Mouse (Mus musculus) CH12F3 (cell line): ENCODE measurements around the gene Ankub1.

Source experiments
- in situ Hi-C: fragments of 300-500 bp; cut with MboI; formaldehyde crosslinking; loops from 2 replicates; pipeline ENCODE4 v1.14.3; 2020; ENCODE audit warnings: low sequenced_read_pairs

The Ankub1 gene

DNA sequence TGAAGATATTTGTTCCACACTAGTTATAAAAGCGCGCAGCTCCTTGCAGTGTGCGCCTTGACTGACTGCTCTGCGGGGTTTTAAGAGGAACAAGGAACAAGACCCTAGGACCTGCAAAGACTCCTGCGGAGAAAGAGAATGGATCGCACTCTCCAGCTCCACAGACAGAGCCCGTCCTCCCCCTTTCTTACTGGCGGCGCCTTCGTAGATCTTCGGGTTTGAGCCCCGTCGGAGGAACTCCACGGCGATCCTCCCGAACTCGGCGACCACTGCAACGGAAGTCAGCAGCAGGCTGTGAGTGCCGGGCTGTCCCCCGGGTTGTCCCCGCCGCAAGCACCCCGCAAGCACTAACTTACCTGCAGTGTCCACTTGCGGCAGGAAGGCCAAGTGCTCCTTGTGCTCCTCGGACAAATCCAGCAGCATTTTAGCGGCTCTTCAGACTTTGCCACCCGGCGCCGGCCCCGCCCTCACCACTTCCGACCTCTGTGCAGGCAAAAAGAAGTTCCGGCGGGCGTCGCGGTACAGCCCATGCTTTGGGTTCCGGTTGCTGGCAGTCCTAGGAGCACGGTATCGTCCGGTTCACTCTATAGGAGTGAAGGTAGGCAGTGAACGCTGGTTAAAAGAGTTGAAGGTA, 41.3 kb downstream of the Ankub1 start, which contains the start of gene Commd2:
Commd2 (minus strand) TSS at position 485 of the 634 bp plus-strand sequence.
- in situ Hi-C loops, result no loop called here

DNA sequence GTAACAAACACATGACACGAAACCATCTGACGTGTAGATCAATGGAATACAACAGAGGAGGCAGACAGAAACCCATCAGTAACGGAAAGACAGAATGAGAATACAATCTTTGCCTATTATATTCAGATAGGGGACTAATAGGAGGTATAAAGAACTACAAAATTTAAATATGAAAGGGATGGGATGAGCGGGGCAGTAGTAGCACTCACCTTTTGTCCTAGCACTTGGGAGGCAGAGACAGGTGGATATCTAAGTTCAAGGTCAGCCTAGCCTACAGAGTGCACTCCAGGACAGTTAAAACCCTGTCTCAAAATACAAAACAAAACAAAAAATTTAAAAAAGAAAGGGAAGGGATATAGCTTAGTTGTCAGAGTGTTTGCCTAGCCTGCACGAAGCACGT, 49.4 kb downstream of the Ankub1 start:
- in situ Hi-C loops, result no loop called here

DNA sequence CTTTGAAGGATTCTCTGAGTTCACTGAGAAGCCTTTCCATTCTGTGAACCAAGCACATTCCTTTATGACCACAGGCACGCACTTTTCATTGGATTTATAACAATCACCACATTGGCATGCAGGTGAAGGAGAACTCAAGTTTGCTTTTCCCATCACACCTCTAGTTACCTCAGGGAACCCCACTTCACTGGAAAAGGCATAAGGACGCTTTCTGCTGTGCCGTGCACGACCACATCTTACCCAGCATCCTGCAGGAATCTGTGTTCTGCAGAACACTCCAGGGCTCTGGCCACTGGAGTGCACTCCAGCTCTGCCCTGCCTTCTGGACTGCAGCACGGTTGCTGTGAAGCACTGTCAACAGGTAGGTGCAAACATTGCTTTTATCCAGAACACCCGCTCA, 55.0 kb downstream of the Ankub1 start:
- in situ Hi-C loops, result no loop called here

DNA sequence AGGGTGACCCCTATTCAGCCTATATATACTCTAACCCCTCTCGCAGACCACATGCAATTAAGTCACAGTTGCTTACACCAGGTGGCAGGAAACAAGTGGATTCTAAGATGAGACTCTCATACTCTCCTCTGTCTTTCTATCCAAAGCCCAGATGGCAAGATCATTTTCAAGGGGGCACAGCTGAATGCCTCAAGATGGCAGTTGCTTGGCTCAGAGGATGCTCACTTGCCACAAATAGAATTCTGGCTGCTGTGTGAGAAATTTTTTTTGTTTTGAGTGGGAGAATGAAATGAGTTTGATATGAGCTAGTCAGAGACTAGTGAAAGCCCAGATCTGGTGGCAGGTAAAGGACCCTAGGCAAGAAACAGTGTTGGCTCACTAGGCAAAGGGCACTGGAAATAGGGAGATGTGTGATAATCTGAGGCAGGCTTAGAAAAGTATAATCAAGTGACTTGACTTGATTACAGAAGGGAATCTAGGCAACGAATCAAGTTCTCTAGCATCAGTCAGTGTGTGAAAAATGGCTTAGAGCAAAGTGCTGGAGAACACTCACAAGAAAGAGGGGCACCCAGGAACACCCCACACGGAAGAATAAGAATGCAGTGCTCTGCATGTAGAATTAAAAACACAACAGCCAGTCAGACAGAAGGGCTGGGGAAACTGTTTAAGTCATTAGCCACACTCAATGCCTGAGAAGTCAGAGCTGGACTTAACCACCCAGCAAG, 57.7 kb downstream of the Ankub1 start:
- in situ Hi-C loops, result no loop called here

DNA sequence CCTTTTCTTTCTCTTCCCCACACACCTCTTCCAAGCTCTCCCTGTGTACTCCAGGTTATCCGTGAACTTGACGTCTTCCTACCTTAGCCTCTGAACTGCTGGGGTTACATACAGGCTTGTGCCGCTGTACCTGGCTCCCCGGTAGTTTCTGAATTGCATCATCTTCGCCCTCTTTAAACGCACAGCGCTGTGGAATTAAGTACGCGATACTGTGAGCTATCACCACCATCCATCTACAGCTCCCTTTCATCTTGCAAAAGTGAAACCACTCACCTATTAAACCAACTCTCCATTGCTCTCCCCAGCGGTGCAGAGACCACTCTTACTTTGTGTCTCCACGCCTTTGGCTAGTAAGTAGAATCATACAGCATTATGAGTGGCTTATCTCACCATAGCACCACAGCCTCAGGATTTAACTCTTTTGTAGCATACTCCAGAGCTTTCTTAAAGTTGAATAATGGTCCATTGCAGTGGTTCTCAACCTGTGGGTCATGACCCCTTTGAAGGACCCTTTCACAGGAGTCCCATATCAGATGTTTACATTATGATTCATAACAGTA, 65.6 kb downstream of the Ankub1 start:
- in situ Hi-C loops, result loop anchor here (10.0 kb wide), 1 partner anchor 162 kb away; no protein-coding TSS in a partner anchor

DNA sequence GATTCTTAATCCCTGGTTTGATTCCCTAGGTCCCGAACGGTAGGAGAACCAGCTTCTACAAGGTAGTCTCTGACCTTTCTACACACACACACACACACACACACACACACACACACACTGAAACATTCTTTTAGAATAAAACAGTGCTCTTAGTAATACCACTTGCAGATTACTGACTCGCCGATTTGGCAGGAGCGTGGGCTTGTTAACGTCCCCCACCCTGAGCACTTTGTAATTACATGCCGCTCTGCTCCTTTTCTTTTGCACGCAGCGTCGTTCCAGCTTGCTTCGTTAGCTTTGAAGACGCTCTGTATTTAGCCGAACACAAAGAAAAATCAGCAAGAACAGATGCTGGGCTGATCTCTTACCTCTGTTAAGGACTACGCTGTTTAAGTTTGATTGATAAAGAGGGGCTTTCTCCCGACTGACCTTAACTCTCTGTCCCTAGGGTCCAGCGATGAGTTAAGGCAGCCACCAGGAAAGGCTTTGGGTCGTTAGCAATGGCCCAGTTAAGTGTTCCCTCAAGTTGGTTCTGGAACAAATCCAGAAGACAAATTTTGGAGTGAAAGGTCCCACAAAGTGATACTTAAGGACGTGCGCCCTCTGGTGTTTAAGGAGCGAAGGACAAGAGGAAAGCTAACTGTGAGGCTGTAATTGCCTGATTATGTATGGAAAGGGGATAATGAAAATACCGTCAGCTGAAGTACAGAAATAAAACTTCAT, 67.2 kb downstream of the Ankub1 start:
- in situ Hi-C loops, result loop anchor here (10.0 kb wide), 1 partner anchor 161 kb away; no protein-coding TSS in a partner anchor

DNA sequence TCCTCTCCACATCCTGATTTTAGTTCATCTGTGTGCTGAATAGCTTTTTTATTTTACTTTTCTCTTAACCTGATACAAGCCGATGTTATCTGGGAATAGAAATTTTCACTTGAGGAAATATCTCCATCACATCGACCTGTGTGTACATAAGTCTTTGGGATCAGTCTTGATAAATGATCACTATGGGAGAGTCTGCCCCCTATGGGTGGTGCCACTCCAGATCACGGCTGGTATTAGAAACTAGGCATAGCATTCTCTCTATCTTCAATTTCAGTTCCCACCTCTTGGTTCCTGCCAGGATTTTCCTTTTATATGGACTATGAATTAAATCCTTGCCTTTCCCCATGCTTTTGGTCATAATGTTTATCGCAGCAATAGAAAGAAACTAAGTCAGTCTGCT, 72.9 kb downstream of the Ankub1 start:
- in situ Hi-C loops, result loop anchor here (10.0 to 25.0 kb wide), 2 partner anchors 155 to 332 kb away; no protein-coding TSS in a partner anchor

DNA sequence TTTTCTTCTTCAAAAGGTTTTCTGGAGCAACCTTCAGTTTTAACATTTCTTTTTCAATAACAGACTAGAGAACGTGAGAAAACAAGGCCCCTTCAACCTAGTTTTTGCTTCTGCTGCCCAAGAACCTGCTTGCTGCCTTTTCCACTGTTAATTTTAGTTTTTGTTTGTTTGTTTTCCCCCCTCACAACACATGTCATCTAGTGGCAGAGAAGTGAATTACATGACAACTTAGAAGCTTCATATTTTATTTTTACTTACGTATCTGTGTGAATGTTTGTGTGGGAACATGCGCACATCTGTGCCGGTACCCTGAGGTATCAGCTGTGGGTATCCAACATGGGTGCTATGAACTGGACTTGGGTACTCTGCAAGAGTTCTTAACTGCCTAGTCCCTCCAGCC, 76.9 kb downstream of the Ankub1 start:
- in situ Hi-C loops, result loop anchor here (25.0 kb wide), 1 partner anchor 328 kb away; no protein-coding TSS in a partner anchor

DNA sequence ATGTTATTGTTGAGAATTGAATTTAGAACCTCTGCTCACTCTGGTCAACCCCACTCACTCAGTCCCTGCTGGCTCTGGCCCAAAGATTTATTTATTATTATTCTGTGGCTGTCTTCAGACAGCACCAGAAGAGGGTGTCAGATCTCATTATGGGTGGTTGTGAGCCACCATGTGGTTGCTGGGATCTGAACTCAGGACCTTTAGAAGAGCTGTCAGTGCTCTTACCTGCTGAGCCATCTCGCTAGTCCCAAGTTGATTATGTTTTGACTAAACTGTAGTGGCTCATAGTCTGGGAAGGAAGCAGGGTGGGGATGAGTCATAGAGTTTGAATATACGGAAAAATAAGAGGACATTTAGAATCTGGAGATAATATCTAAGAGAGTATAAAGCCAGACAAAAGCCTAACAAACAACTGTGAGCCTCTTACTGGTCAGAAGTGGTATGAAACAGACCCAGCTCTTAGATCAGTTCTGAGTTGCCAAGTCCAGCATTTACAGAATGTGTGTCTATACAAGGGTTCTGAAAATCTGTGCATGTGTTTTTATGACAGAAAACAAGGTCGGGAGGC, 80.1 kb downstream of the Ankub1 start:
- in situ Hi-C loops, result loop anchor here (25.0 kb wide), 1 partner anchor 325 kb away; no protein-coding TSS in a partner anchor

DNA sequence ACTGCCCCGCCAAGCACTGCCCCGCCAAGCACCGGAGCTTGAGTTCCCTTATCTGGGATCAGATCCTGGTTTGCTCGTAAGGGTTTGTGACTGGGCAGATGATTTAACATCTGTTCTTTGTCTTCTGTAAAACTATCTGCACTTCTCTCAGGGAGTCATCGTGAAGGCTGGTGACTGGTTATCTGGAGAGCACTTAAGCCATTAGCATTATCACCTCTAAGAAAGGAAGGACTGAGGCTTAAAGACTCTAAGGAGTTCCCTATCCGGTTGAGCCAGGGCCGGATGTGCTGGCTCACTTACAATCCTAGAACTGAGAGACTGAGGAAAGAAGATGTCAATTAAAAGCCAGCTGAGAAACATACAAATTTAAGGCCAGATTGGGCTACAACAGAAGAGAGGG, 80.8 kb downstream of the Ankub1 start:
- in situ Hi-C loops, result loop anchor here (25.0 kb wide), 1 partner anchor 324 kb away; no protein-coding TSS in a partner anchor
